Mouse (Mus musculus): Measurements from ENCODE around the gene Fam89b.

- TF ChIP-seq CTCF (IDR thresholded peaks at IDR 0.05 in 2 of 3, conservative IDR thresholded peaks at IDR 0.05 in 1 of 3; ENCODE audit: control insufficient read depth in 1 of 3, insufficient read depth in 1 of 3, low read depth in 2 of 3, low read length in 3 of 3, poor library complexity in 1 of 3, severe bottlenecking in 1 of 3) (no peak), EP300 (IDR thresholded peaks at IDR 0.05; ENCODE audit: low read depth in 1 of 2, low read length in 2 of 2) (no peak), ZNF384 (IDR thresholded peaks at IDR 0.05; ENCODE audit: low read depth, low read length) (no peak), ZMIZ1 (IDR thresholded peaks at IDR 0.05; ENCODE audit: low read depth, low read length) (no peak), BHLHE40 (IDR thresholded peaks at IDR 0.05; ENCODE audit: borderline replicate concordance, low read depth, low read length) (no peak), POLR2AphosphoS5 (IDR thresholded peaks at IDR 0.05; ENCODE audit: borderline replicate concordance, low read depth, low read length) (no peak), MAFK (IDR thresholded peaks at IDR 0.05; ENCODE audit: borderline replicate concordance, low read depth, low read length) (no peak), ZKSCAN1 (IDR thresholded peaks at IDR 0.05; ENCODE audit: low read depth, low read length) (no peak)
Measured at GRCm38 (mm10) chr19:5778312-5778711, 48.9 kb upstream of the Fam89b start.
